Mouse (Mus musculus): Measurements from ENCODE around the gene Reps2. TPM values are rescaled to one million over a fixed set of nuclear protein-coding genes. Genes with fewer than 3 reads are reported as not detected.

The Reps2 gene
- not detected for polyA plus RNA-seq (2017; shearing (Covaris generic))

DNA sequence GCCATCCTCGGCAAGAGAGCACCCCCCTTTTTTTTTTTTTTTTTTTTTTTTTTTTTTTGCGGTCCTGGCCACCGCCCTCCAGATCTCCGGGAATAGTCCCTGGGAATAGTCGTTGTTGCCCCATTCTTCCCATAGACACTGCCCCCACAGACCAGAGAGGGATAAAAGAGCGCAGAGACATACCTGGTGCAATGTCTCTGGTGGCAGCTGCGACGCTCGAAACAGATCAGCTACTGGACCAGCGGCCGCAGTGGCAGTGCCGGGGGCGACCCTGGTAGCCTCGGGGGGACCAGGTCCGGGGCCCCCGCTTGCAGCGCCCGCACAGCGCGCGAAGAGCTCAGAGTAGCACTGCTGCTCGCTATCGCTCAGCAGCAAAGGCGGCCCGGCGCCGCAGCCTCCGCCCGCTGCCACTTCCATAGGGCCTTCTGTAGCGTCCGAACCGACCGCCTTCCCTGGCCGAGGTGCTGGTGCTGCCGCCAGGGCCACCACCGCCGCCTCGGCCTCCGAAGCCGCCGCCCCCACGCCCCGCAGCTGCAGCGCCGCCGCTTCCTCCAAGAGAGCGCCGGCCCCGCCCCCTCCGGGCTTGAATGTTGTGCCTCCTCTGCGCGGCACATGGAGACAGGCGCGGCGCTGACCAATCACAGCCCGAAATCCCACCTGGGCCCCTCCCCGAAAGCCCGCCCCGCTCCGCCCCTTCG, at the start of gene Reps2:
TSS of gene Reps2 (minus strand) at position 559 of the 698 bp plus-strand sequence.

Other genes with a start within 250 kb of the Reps2 start
- 182 TPM for gene Rbbp7, start 116.8 kb upstream of the Reps2 start, polyA plus RNA-seq (2017; shearing (Covaris generic))
- 17.9 TPM for gene Txlng, start 185.8 kb upstream of the Reps2 start, polyA plus RNA-seq (2017; shearing (Covaris generic))
- 47.3 TPM for gene Syap1, start 244.8 kb upstream of the Reps2 start, polyA plus RNA-seq (2017; shearing (Covaris generic))

All from effector memory CD4-positive, alpha-beta T cell, adult 7 months (primary cell).